25 mouse cellular contexts compared by ENCODE assay signal in genomic region chr15:15648734-15649133, GRCm38 (mm10).
"Had no signal": no experiment of that assay in that cellular context is flagged by ENCODE, and none has a peak within 500 bp of the region (broad histone marks: within the 10 kb centered on the region; RNA-seq: fewer than 3 reads in every experiment).

No protein-coding gene starts in this region.

- H3K4me1 ChIP-seq: embryonic facial prominence, embryonic 10.5 days; embryonic facial prominence, embryonic 12.5 days; embryonic facial prominence, embryonic 13.5 days; embryonic facial prominence, embryonic 15.5 days; forebrain, embryonic 10.5 days; forebrain, embryonic 12.5 days; forebrain, embryonic 13.5 days; forebrain, embryonic 15.5 days had no signal

- H3K27me3 ChIP-seq: embryonic facial prominence, embryonic 12.5 days; embryonic facial prominence, embryonic 13.5 days; embryonic facial prominence, embryonic 15.5 days; forebrain, embryonic 12.5 days; forebrain, embryonic 13.5 days; forebrain, embryonic 15.5 days had no signal

- H3K27ac ChIP-seq: embryonic facial prominence, embryonic 10.5 days; embryonic facial prominence, embryonic 12.5 days; embryonic facial prominence, embryonic 13.5 days; embryonic facial prominence, embryonic 15.5 days; forebrain, embryonic 10.5 days; forebrain, embryonic 12.5 days; forebrain, embryonic 13.5 days; forebrain, embryonic 15.5 days; gastrocnemius, adult 2 months; heart, adult 2 months had no signal

- H3K36me3 ChIP-seq: embryonic facial prominence, embryonic 10.5 days; embryonic facial prominence, embryonic 12.5 days; embryonic facial prominence, embryonic 13.5 days; embryonic facial prominence, embryonic 15.5 days; forebrain, embryonic 10.5 days; forebrain, embryonic 12.5 days; forebrain, embryonic 15.5 days had no signal

- H3K9me3 ChIP-seq: embryonic facial prominence, embryonic 10.5 days; embryonic facial prominence, embryonic 12.5 days; embryonic facial prominence, embryonic 13.5 days; embryonic facial prominence, embryonic 15.5 days; forebrain, embryonic 10.5 days; forebrain, embryonic 12.5 days; forebrain, embryonic 13.5 days; forebrain, embryonic 15.5 days had no signal

- DNase-seq: cerebellum, adult 9-10 months; cerebellum, adult 9-11 months; cerebellum, postnatal 10 days; cerebellum, postnatal 14 days; cerebellum, postnatal 25 days; cerebellum, postnatal 36 days; embryo, embryonic 11 days; forebrain, postnatal 0 days; gastrocnemius, adult 2 months; gastrocnemius, postnatal 10 days; gastrocnemius, postnatal 14 days; gastrocnemius, postnatal 25 days; gastrocnemius, postnatal 36 days; heart, adult 11 months; heart, adult 18-20 months; heart, adult 2 months had no signal

- H3K9ac ChIP-seq: embryonic facial prominence, embryonic 12.5 days; embryonic facial prominence, embryonic 13.5 days; embryonic facial prominence, embryonic 15.5 days; forebrain, embryonic 12.5 days; forebrain, embryonic 13.5 days; forebrain, embryonic 15.5 days; forebrain, postnatal 0 days had no signal

- H3K4me3 ChIP-seq: embryonic facial prominence, embryonic 10.5 days; embryonic facial prominence, embryonic 12.5 days; embryonic facial prominence, embryonic 13.5 days; embryonic facial prominence, embryonic 15.5 days; erythroblast, embryonic 14.5 days; forebrain, embryonic 10.5 days; forebrain, embryonic 12.5 days; forebrain, embryonic 13.5 days; forebrain, embryonic 15.5 days; gastrocnemius, adult 2 months; heart, adult 2 months had no signal
